Mouse (Mus musculus) intestine, embryonic 16.5 days (tissue): ENCODE measurements around the gene Il20ra. TPM values are rescaled to one million over a fixed set of nuclear protein-coding genes. Genes with fewer than 3 reads are reported as not detected.
"Not testable (repeated sequence)": the region's sequence is repeated elsewhere in the genome, so short reads cannot be mapped to it uniquely, and the experiment has no call there.

ENCODE experiments used
- ATAC-seq: fragments of 200-750 bp; cut with Nextera tagmentation; 2 replicates; pipeline ENCODE4 v1.8.0; 2017; ENCODE audit warnings: moderate TSS enrichment, moderate library complexity
- H3K27ac ChIP-seq: fragments of 300-500 bp; sonication (generic); 2 replicates; pipeline ENCODE4 v1.5.1; 2014; ENCODE audit warnings: mild to moderate bottlenecking, low read length
- H3K27me3 ChIP-seq: fragments of 300-500 bp; sonication (generic); replicated peaks from 2 replicates; pipeline ENCODE4 v1.6.1; 2014; ENCODE audit warnings: low read length, control low read depth, mixed read lengths; ENCODE audit not compliant: control insufficient read depth, insufficient read depth
- H3K36me3 ChIP-seq: fragments of 300-500 bp; sonication (generic); 2 replicates; pipeline ENCODE4 v1.6.1; 2014; ENCODE audit warnings: low read length, control low read depth; ENCODE audit not compliant: control insufficient read depth, insufficient read depth
- H3K4me1 ChIP-seq: fragments of 300-500 bp; sonication (generic); 2 replicates; pipeline ENCODE4 v1.6.1; 2014; ENCODE audit warnings: low read length, control low read depth, mixed read lengths; ENCODE audit not compliant: control insufficient read depth, insufficient read depth
- H3K4me2 ChIP-seq: fragments of 300-500 bp; sonication (generic); 2 replicates; pipeline ENCODE4 v1.6.1; 2014; ENCODE audit warnings: low read depth, low read length, control low read depth
- H3K4me3 ChIP-seq: fragments of 300-500 bp; sonication (generic); 2 replicates; pipeline ENCODE4 v1.5.1; 2014; ENCODE audit warnings: mild to moderate bottlenecking, low read length
- H3K9ac ChIP-seq: fragments of 300-500 bp; sonication (generic); 2 replicates; pipeline ENCODE4 v1.6.1; 2014; ENCODE audit warnings: low read depth, low read length
- H3K9me3 ChIP-seq: fragments of 300-500 bp; sonication (generic); 2 replicates; pipeline ENCODE4 v1.6.1; 2016; ENCODE audit warnings: low read length, control low read depth; ENCODE audit not compliant: control insufficient read depth
- WGBS: fragments of 180-500 bp; shearing (Covaris S2); extraction: QIAGEN DNeasy Blood & Tissue Kit; methylation state at CpG from one replicate; pipeline ENCODE4 v1.1.7; 2014; 5-methylcytosine and 5-hydroxymethylcytosine counted together
- polyA plus RNA-seq: library from polyadenylated mRNA; unstranded; fragments of >200 nt; fragmentation: Nextera tagmentation; extraction: Ambion mirVana; gene quantifications from 2 replicates; pipeline ENCODE4 v1.2.1, GENCODE M21; 2015

Gene Il20ra
- polyA plus RNA-seq, 1 experiment from 2014 or later = 0.12 TPM

- WGBS = 86% methylated on average over 2 of the region's 2 CpGs
- H3K4me1 ChIP-seq, ATAC-seq, H3K9ac ChIP-seq, H3K4me2 ChIP-seq, H3K27me3 ChIP-seq, H3K27ac ChIP-seq, H3K4me3 ChIP-seq, H3K36me3 ChIP-seq, H3K9me3 ChIP-seq: not testable (repeated sequence)
These were observed 26.1 kb downstream of the Il20ra start for GRCm38 (mm10) chr10:19738442-19738841.

- Histone ChIP-seq H3K4me2 (no peak overlapping the region), H3K9me3 (no peaks in the 10 kb centered on the region), H3K4me1 (no peaks in the 10 kb centered on the region), H3K4me3 (no peak overlapping the region), H3K9ac (no peak overlapping the region), H3K27ac (no peak overlapping the region), H3K36me3 (no peaks in the 10 kb centered on the region), H3K27me3 (no peaks in the 10 kb centered on the region)
- no peak for ATAC-seq
- 44% methylated on average over 1 of the region's 1 CpGs for WGBS
These were observed 33.3 kb downstream of the Il20ra start for GRCm38 (mm10) chr10:19745662-19746061.

- 88% methylated on average over 1 of the region's 1 CpGs for WGBS
- H3K36me3 ChIP-seq = no peaks in the 10 kb centered on the region
- H3K4me1 ChIP-seq = no peaks in the 10 kb centered on the region
- H3K9ac ChIP-seq = no peak overlapping the region
- H3K9me3 ChIP-seq = no peaks in the 10 kb centered on the region
- H3K4me2 ChIP-seq = no peak overlapping the region
- no peak for ATAC-seq
- H3K4me3 ChIP-seq = no peak overlapping the region
- H3K27ac ChIP-seq = no peak overlapping the region
- H3K27me3 ChIP-seq = no peaks in the 10 kb centered on the region
These were observed 33.8 kb downstream of the Il20ra start for GRCm38 (mm10) chr10:19746156-19746555.

- Histone ChIP-seq H3K9me3 (no peaks in the 10 kb centered on the region), H3K27me3 (no peaks in the 10 kb centered on the region), H3K27ac (no peak overlapping the region), H3K36me3 (no peaks in the 10 kb centered on the region), H3K9ac (no peak overlapping the region), H3K4me2 (no peak overlapping the region), H3K4me3 (no peak overlapping the region), H3K4me1 (no peaks in the 10 kb centered on the region)
- ATAC-seq = no peak
- WGBS = 83% methylated on average over 4 of the region's 4 CpGs
These were observed 35.3 kb downstream of the Il20ra start for GRCm38 (mm10) chr10:19747661-19748060.

- Histone ChIP-seq H3K9ac (no peak overlapping the region), H3K9me3 (no peaks in the 10 kb centered on the region), H3K4me3 (no peak overlapping the region), H3K4me1 (no peaks in the 10 kb centered on the region), H3K4me2 (no peak overlapping the region), H3K36me3 (no peaks in the 10 kb centered on the region), H3K27me3 (no peaks in the 10 kb centered on the region), H3K27ac (no peak overlapping the region)
- 90% methylated on average over 2 of the region's 2 CpGs for WGBS
- no peak for ATAC-seq
These were observed 53.1 kb downstream of the Il20ra start for GRCm38 (mm10) chr10:19765459-19765858.

- Histone ChIP-seq H3K4me3 (no peak overlapping the region), H3K9ac (no peak overlapping the region), H3K36me3 (no peaks in the 10 kb centered on the region), H3K27me3 (no peaks in the 10 kb centered on the region), H3K4me1 (no peaks in the 10 kb centered on the region), H3K4me2 (no peak overlapping the region), H3K9me3 (no peaks in the 10 kb centered on the region), H3K27ac (no peak overlapping the region)
- no peak for ATAC-seq
- 68% methylated on average over 12 of the region's 12 CpGs for WGBS
These were observed 66.7 kb downstream of the Il20ra start for GRCm38 (mm10) chr10:19779092-19779491.

GRCm38 (mm10) chr10:19781365-19781764 is 69.0 kb downstream of the Il20ra start:
- H3K9ac ChIP-seq = no peak overlapping the region
- 82% methylated on average over 5 of the region's 5 CpGs for WGBS
- H3K4me2 ChIP-seq = no peak overlapping the region
- no peaks in the 10 kb centered on the region for H3K4me1 ChIP-seq
- H3K4me3 ChIP-seq = no peak overlapping the region
- H3K27me3 ChIP-seq = no peaks in the 10 kb centered on the region
- no peak for ATAC-seq
- H3K36me3 ChIP-seq = no peaks in the 10 kb centered on the region
- H3K27ac ChIP-seq = no peak overlapping the region
- no peaks in the 10 kb centered on the region for H3K9me3 ChIP-seq

- no peaks in the 10 kb centered on the region for H3K27me3 ChIP-seq
- no peak overlapping the region for H3K4me3 ChIP-seq
- no peak overlapping the region for H3K27ac ChIP-seq
- H3K36me3 ChIP-seq = no peaks in the 10 kb centered on the region
- H3K9me3 ChIP-seq = no peaks in the 10 kb centered on the region
- H3K4me1 ChIP-seq = no peaks in the 10 kb centered on the region
- WGBS = 78% methylated on average over 8 of the region's 8 CpGs
- no peak for ATAC-seq
- H3K9ac ChIP-seq = no peak overlapping the region
- no peak overlapping the region for H3K4me2 ChIP-seq
These were observed 82.6 kb downstream of the Il20ra start for GRCm38 (mm10) chr10:19794996-19795395.

- H3K27me3 ChIP-seq = no peaks in the 10 kb centered on the region
- no peak overlapping the region for H3K27ac ChIP-seq
- H3K4me1 ChIP-seq = no peaks in the 10 kb centered on the region
- H3K4me3 ChIP-seq = no peak overlapping the region
- H3K9me3 ChIP-seq = no peaks in the 10 kb centered on the region
- no peak overlapping the region for H3K4me2 ChIP-seq
- 86% methylated on average over 7 of the region's 7 CpGs for WGBS
- H3K36me3 ChIP-seq = no peaks in the 10 kb centered on the region
- ATAC-seq = no peak
- H3K9ac ChIP-seq = no peak overlapping the region
These were observed 90.6 kb downstream of the Il20ra start for GRCm38 (mm10) chr10:19802958-19803357.

GRCm38 (mm10) chr10:19804763-19805162 is 92.4 kb downstream of the Il20ra start:
- H3K27me3 ChIP-seq = no peaks in the 10 kb centered on the region
- H3K4me2 ChIP-seq = no peak overlapping the region
- no peak for ATAC-seq
- 82% methylated on average over 7 of the region's 7 CpGs for WGBS
- no peaks in the 10 kb centered on the region for H3K9me3 ChIP-seq
- no peak overlapping the region for H3K9ac ChIP-seq
- H3K4me1 ChIP-seq = no peaks in the 10 kb centered on the region
- no peak overlapping the region for H3K4me3 ChIP-seq
- H3K36me3 ChIP-seq = no peaks in the 10 kb centered on the region
- H3K27ac ChIP-seq = no peak overlapping the region
